Mouse (Mus musculus) small intestine, adult 2 months (tissue): ENCODE results near the gene Iqce.

Source experiments
- CTCF ChIP-seq: fragments of 200-500 bp; IDR thresholded peaks from 2 replicates; pipeline ENCODE4 v1.5.1; 2012; ENCODE audit warnings: low read depth, mild to moderate bottlenecking, control low read depth, inconsistent platforms, low read length, moderate library complexity, mixed read lengths; ENCODE audit not compliant: insufficient replicate concordance, insufficient read length; ENCODE audit errors: extremely low read depth
- POLR2A ChIP-seq: fragments of 200-500 bp; IDR thresholded peaks from 2 replicates; pipeline ENCODE4 v1.6.1; 2012; ENCODE audit warnings: low read depth, mild to moderate bottlenecking, control low read depth, inconsistent platforms, low read length, moderate library complexity

- TF ChIP-seq CTCF (no peak), POLR2A (no peak)
Observed at GRCm38 (mm10) chr5:140674036-140674435, 28.1 kb downstream of the Iqce start.
